In genomic region chr11:63394201-63394600, GRCm38 (mm10) we compare ENCODE assay signal across 10 mouse cellular contexts.
"Had no signal": no experiment of that assay in that cellular context is flagged by ENCODE, and none has a peak within 500 bp of the region (broad histone marks: within the 10 kb centered on the region; RNA-seq: fewer than 3 reads in every experiment).

No protein-coding gene starts in this region.

- H3K9ac ChIP-seq: limb, embryonic 12.5 days; liver, embryonic 15.5 days; midbrain, embryonic 13.5 days had no signal

- H3K9me3 ChIP-seq: limb, embryonic 12.5 days; liver, embryonic 15.5 days; midbrain, embryonic 13.5 days had no signal

- H3K27ac ChIP-seq: hindbrain, postnatal 0 days; limb, embryonic 12.5 days; liver, embryonic 15.5 days; midbrain, embryonic 13.5 days; stomach, postnatal 0 days had no signal

- ATAC-seq: hindbrain, postnatal 0 days; lung, postnatal 0 days; midbrain, embryonic 13.5 days had no signal

- H3K4me3 ChIP-seq: limb, embryonic 12.5 days; liver, embryonic 15.5 days; midbrain, embryonic 13.5 days had no signal

- H3K27me3 ChIP-seq: limb, embryonic 12.5 days; liver, embryonic 15.5 days had no signal

- H3K4me1 ChIP-seq: liver, embryonic 15.5 days had no signal

- DNase-seq: liver; lung, adult 2 months; lung, postnatal 36 days; thymus, postnatal 4 days had no signal

- H3K4me2 ChIP-seq: limb, embryonic 12.5 days; liver, embryonic 15.5 days; midbrain, embryonic 13.5 days had no signal

- H3K36me3 ChIP-seq: limb, embryonic 12.5 days; liver, embryonic 15.5 days; midbrain, embryonic 13.5 days had no signal
